In the genomic region with DNA sequence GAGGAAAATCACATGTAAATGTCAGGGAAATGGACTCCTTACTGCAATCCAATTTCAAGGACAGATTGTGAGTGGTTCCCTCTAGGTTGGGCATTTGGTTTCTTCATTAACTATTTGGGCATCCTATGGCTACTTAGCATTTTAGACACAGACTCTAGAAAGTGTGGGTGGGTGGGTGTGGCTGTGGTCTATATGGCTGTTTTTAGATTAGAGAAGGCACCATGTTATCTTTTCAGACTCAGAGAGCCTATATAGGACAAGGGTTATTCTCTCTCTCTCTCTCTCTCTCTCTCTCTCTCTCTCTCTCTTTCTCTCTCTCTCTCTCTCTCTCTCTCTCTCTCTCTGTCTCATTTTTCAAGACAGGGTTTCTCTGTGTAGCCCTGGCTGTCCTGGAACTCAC, we compare ENCODE assay signal across 25 mouse cellular contexts. TPM values are rescaled to one million over a fixed set of nuclear protein-coding genes. Genes with fewer than 3 reads are reported as not detected.
DNase-seq lines count a peak whose midpoint lies in the region; ATAC-seq lines count a peak whose summit lies in the region.
"Had no signal": no experiment of that assay in that cellular context is flagged by ENCODE, and none has a peak within 500 bp of the region (broad histone marks: within the 10 kb centered on the region; RNA-seq: fewer than 3 reads in every experiment).

No protein-coding gene starts in this region.

- H3K4me1 ChIP-seq in erythroblast, embryonic 14.5 days (ENCODE audit: control insufficient read depth): peaks cover 89% of the 10 kb centered on the region
- peaks cover 90% of the 10 kb centered on the region for H3K4me1 ChIP-seq in liver, embryonic 15.5 days (replicated peaks)
- H3K4me1 ChIP-seq in midbrain, embryonic 15.5 days: peaks cover 12% of the 10 kb centered on the region

- peak overlapping the region; percentile 51 for H3K4me2 ChIP-seq in liver, embryonic 15.5 days
- no peak overlapping the region for H3K4me2 ChIP-seq in midbrain, embryonic 15.5 days
- H3K4me2 ChIP-seq: kidney, embryonic 15.5 days; limb, embryonic 12.5 days; stomach, embryonic 15.5 days had no signal

- no peaks in the 10 kb centered on the region for H3K9me3 ChIP-seq in erythroblast, embryonic 14.5 days (ENCODE audit: control insufficient read depth, low read length)
- no peaks in the 10 kb centered on the region for H3K9me3 ChIP-seq in liver, embryonic 15.5 days (replicated peaks)
- H3K9me3 ChIP-seq in midbrain, embryonic 15.5 days: no peaks in the 10 kb centered on the region
- H3K9me3 ChIP-seq: kidney, embryonic 15.5 days; limb, embryonic 12.5 days; stomach, embryonic 15.5 days had no signal

- DNase-seq in liver: peak; percentile 68
- DNase-seq in layer of hippocampus, adult 8-10 months (ENCODE audit: low spot score in 2 of 2): no peak
- DNase-seq in heart, adult 18-20 months: no peak
- DNase-seq: adrenal gland, adult 2 months; cerebellum, adult 2 months; cerebellum, postnatal 14 days; kidney, adult 18-20 months; kidney, postnatal 25 days; lung, adult 18-20 months; lung, postnatal 4 days; midbrain, embryonic 14.5 days; right cerebral cortex, postnatal 25 days; thymus, postnatal 25 days had no signal

- H3K27me3 ChIP-seq in erythroblast, embryonic 14.5 days (ENCODE audit: control insufficient read depth): peaks cover 3% of the 10 kb centered on the region
- H3K27me3 ChIP-seq in liver, embryonic 15.5 days: peaks cover 3% of the 10 kb centered on the region; the same call in 1 of the 2 replicates
- H3K27me3 ChIP-seq in midbrain, embryonic 15.5 days (replicated peaks): peaks cover 31% of the 10 kb centered on the region; the same call in 1 of the 2 replicates

- no peak; the same call in 1 of the 2 replicates for ATAC-seq in erythroblast, adult 5-6 weeks (replicated peaks; ENCODE audit: low FRiP score, poor library complexity, severe bottlenecking)
- peak; percentile 72 for ATAC-seq in liver, embryonic 15.5 days (ENCODE audit: insufficient read depth)
- no peak for ATAC-seq in CD4-positive, CD25-positive, alpha-beta regulatory T cell, adult 4 months
- ATAC-seq in midbrain, embryonic 15.5 days (replicated peaks): no peak
- ATAC-seq: forebrain, embryonic 14.5 days; hindbrain, embryonic 16.5 days; lung, postnatal 0 days had no signal

- H3K36me3 ChIP-seq in erythroblast, embryonic 14.5 days (ENCODE audit: control insufficient read depth): no peaks in the 10 kb centered on the region
- no peaks in the 10 kb centered on the region for H3K36me3 ChIP-seq in liver, embryonic 15.5 days (replicated peaks)
- H3K36me3 ChIP-seq in midbrain, embryonic 15.5 days (replicated peaks): no peaks in the 10 kb centered on the region
- H3K36me3 ChIP-seq: kidney, embryonic 15.5 days; stomach, embryonic 15.5 days had no signal

- peak overlapping the region; percentile 77 for H3K27ac ChIP-seq in liver, embryonic 15.5 days (replicated peaks)
- H3K27ac ChIP-seq in midbrain, embryonic 15.5 days: no peak overlapping the region
- H3K27ac ChIP-seq: kidney, embryonic 15.5 days; left cerebral cortex, adult 2 months; limb, embryonic 12.5 days; stomach, embryonic 15.5 days had no signal

- H3K4me3 ChIP-seq in erythroblast, embryonic 14.5 days (replicated peaks): peak overlapping the region; percentile 2
- no peak overlapping the region for H3K4me3 ChIP-seq in liver, embryonic 15.5 days (replicated peaks)
- no peak overlapping the region for H3K4me3 ChIP-seq in midbrain, embryonic 15.5 days
- H3K4me3 ChIP-seq: kidney, embryonic 15.5 days; left cerebral cortex, adult 2 months; limb, embryonic 12.5 days; stomach, embryonic 15.5 days had no signal

- H3K9ac ChIP-seq in liver, embryonic 15.5 days: no peak overlapping the region
- H3K9ac ChIP-seq in midbrain, embryonic 15.5 days: no peak overlapping the region
- H3K9ac ChIP-seq: kidney, embryonic 15.5 days; limb, embryonic 12.5 days; stomach, embryonic 15.5 days had no signal

RNA-seq across cellular contexts. Expression of gene Rnf220, which starts 20.5 kb away (rescaled TPM):
- 5.1 and 5.2 TPM in 2 replicates for polyA plus RNA-seq in erythroblast, embryonic 14.5 days (2012)
- total RNA-seq in erythroblast, adult 5-6 weeks (2015; ENCODE audit: low replicate concordance): 6.3 and 19.0 TPM in 2 replicates
- 19.5 and 22.1 TPM in 2 replicates for total RNA-seq in erythroblast, adult 5-6 weeks (2017; ENCODE audit: low replicate concordance)
- 25.1 and 30.4 TPM in 2 replicates for polyA plus RNA-seq in liver, embryonic 15.5 days (2015; fragmentation: Nextera tagmentation; extraction: Ambion mirVana)
- total RNA-seq in layer of hippocampus, adult 8-10 months (2022): 100 to 1,000 TPM; 171 to 184 (median 178) TPM
- total RNA-seq in heart, adult 18-20 months (2021): 10 to 100 TPM; 32.6 to 36.1 TPM
- 10 to 100 TPM; 15.8 to 18.6 TPM for polyA plus RNA-seq in CD4-positive, CD25-positive, alpha-beta regulatory T cell, adult 4 months (2017; shearing (Covaris generic))
- 136 and 140 TPM in 2 replicates for polyA plus RNA-seq in midbrain, embryonic 15.5 days (2015; fragmentation: Nextera tagmentation; extraction: Ambion mirVana)
